Mouse (Mus musculus) forebrain, embryonic 14.5 days (tissue): ENCODE results near the gene Alg9. TPM values are rescaled to one million over a fixed set of nuclear protein-coding genes. Genes with fewer than 3 reads are reported as not detected.

Experiments
- ATAC-seq: fragments of 200-750 bp; cut with Nextera tagmentation; 2 replicates; pipeline ENCODE4 v1.8.0; 2017; ENCODE audit warnings: mild to moderate bottlenecking, moderate library complexity
- DNase-seq: peaks from one replicate; pipeline ENCODE4 v3.0.0-alpha.2; 2015; ENCODE audit warnings: low spot score
- H3K27ac ChIP-seq: fragments of 300-500 bp; sonication (generic); 2 replicates; pipeline ENCODE4 v1.5.1; 2014; ENCODE audit warnings: low read depth, mild to moderate bottlenecking, control low read depth, low read length, moderate library complexity
- H3K27me3 ChIP-seq: fragments of 300-500 bp; sonication (generic); replicated peaks from 2 replicates; pipeline ENCODE4 v1.6.1; 2014; ENCODE audit warnings: low read length, control low read depth, mixed read lengths; ENCODE audit not compliant: control insufficient read depth, insufficient read depth
- H3K36me3 ChIP-seq: fragments of 300-500 bp; sonication (generic); 2 replicates; pipeline ENCODE4 v1.6.1; 2014; ENCODE audit warnings: low read length, control low read depth; ENCODE audit not compliant: control insufficient read depth, insufficient read depth
- H3K4me1 ChIP-seq: fragments of 300-500 bp; sonication (generic); 2 replicates; pipeline ENCODE4 v1.6.1; 2014; ENCODE audit warnings: antibody characterized with exemption, low read length, control low read depth; ENCODE audit not compliant: control insufficient read depth, insufficient read depth
- H3K4me2 ChIP-seq: fragments of 300-500 bp; sonication (generic); 2 replicates; pipeline ENCODE4 v1.6.1; 2014; ENCODE audit warnings: mild to moderate bottlenecking, control low read depth, low read length
- H3K4me3 ChIP-seq: fragments of 300-500 bp; sonication (generic); 2 replicates; pipeline ENCODE4 v1.5.1; 2014; ENCODE audit warnings: low read depth, low read length, control low read depth
- H3K9ac ChIP-seq: fragments of 300-500 bp; sonication (generic); 2 replicates; pipeline ENCODE4 v1.6.1; 2014; ENCODE audit warnings: mild to moderate bottlenecking, low read length, control low read depth, moderate library complexity
- H3K9me3 ChIP-seq: fragments of 300-500 bp; sonication (generic); replicated peaks from 2 replicates; pipeline ENCODE4 v1.6.1; 2016; ENCODE audit warnings: low read length, control low read depth, mixed read lengths; ENCODE audit not compliant: control insufficient read depth
- WGBS: fragments of 180-500 bp; shearing (Covaris S2); extraction: QIAGEN DNeasy Blood & Tissue Kit; methylation state at CpG from one replicate; pipeline ENCODE4 v1.1.7; 2014; 5-methylcytosine and 5-hydroxymethylcytosine counted together
- polyA plus RNA-seq: library from polyadenylated mRNA; unstranded; fragments of >200 nt; fragmentation: Nextera tagmentation; extraction: Ambion mirVana; gene quantifications from 2 replicates; pipeline ENCODE4 v1.2.1, GENCODE M21; 2014

The Alg9 gene
- polyA plus RNA-seq, 1 experiment from 2014 or later: 49.2 TPM

DNA sequence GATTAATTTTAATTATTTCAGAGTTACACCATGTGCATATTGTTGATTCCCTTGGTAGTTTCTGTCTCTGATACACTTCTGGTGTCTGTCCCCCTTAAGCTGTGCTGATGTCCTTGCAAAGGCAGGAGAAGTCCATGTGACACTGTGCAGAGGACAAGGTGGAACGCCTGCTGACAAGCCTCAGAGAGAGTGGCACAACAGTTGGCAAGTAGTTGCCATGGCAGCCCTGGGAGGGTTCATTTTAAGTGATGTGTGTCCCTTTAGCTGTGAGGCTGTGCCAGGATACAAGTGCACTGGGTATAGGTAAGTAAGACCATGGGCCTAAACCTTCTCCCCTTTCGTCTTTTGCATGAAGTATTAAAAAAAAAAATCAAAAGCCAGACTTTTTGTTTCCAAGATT lies 4.8 kb upstream of the Alg9 start:
- no peak overlapping the region for H3K4me2 ChIP-seq
- H3K27ac ChIP-seq: no peak overlapping the region
- no peak for ATAC-seq
- H3K27me3 ChIP-seq: no peaks in the 10 kb centered on the region
- H3K4me1 ChIP-seq: peaks cover 9% of the 10 kb centered on the region; the same call in 1 of the 2 replicates
- H3K9me3 ChIP-seq: no peaks in the 10 kb centered on the region
- no peak overlapping the region for H3K4me3 ChIP-seq
- DNase-seq: no peak
- WGBS: 80% methylated on average over 2 of the region's 2 CpGs
- no peak overlapping the region for H3K9ac ChIP-seq
- peaks cover 10% of the 10 kb centered on the region; the same call in 1 of the 2 replicates for H3K36me3 ChIP-seq

DNA sequence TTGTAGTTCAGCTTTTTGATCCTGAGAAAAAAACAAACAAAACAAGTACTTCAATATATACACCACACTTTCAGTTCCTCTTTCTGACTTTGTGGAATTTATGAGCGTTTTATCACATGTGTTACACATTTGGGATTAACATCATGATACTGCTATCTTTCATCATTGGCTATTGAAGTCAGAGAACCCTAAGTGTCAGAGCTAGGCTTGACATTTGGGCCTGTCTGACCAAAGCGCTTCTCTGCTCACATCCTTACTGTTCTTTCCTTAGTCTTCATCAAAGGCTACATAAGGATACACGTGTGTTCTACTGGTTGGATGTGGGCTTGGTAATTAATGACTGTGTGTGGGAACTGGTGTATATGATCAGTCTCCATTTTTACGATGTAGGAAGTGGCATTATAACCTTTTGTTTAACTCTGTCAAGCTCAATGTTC lies 775 bp upstream of the Alg9 start:
- Histone ChIP-seq H3K9me3 (no peaks in the 10 kb centered on the region), H3K4me2 (peak overlapping the region; percentile 81), H3K4me1 (peaks cover 12% of the 10 kb centered on the region; the same call in 1 of the 2 replicates), H3K36me3 (peaks cover 13% of the 10 kb centered on the region), H3K27me3 (no peaks in the 10 kb centered on the region), H3K27ac (no peak overlapping the region), H3K9ac (peak overlapping the region; percentile 10; the same call in 1 of the 2 replicates), H3K4me3 (no peak overlapping the region)
- WGBS: 82% methylated on average over 4 of the region's 4 CpGs
- ATAC-seq (no peak), DNase-seq (no peak)

DNA sequence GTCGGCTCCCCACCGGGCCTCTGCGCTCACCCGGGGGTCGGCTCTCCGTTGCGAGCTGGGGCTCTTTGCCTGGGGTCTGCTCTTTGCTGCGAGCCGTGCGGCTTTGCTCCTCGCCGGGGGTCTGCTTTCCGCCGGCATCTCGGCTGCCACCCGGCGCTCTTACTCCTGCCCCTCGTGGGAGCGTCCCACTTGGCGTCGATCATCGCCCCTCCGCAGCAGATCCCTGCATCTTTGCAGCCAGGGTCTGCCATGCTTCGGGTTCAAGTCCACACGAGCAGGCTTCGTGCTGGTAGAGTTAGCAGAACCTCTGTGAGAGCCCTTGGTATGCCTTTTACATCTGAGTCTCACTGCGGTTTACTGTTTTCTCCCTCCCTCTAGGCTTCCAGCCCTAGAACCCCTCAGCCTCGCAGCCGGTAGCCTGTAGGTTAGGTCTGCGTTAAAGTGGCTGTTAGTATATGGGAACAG lies 875 bp downstream of the Alg9 start:
- Histone ChIP-seq H3K4me3 (peak overlapping the region; percentile 83), H3K4me2 (peak overlapping the region; percentile 81), H3K27ac (peak overlapping the region; percentile 85), H3K4me1 (peaks cover 12% of the 10 kb centered on the region; the same call in 1 of the 2 replicates), H3K9ac (peak overlapping the region; percentile 93), H3K27me3 (no peaks in the 10 kb centered on the region), H3K9me3 (no peaks in the 10 kb centered on the region), H3K36me3 (peaks cover 26% of the 10 kb centered on the region)
- peak; percentile 41 for DNase-seq
- ATAC-seq: peak; percentile 79
- under 1% methylated on average over 26 of the region's 30 CpGs for WGBS

DNA sequence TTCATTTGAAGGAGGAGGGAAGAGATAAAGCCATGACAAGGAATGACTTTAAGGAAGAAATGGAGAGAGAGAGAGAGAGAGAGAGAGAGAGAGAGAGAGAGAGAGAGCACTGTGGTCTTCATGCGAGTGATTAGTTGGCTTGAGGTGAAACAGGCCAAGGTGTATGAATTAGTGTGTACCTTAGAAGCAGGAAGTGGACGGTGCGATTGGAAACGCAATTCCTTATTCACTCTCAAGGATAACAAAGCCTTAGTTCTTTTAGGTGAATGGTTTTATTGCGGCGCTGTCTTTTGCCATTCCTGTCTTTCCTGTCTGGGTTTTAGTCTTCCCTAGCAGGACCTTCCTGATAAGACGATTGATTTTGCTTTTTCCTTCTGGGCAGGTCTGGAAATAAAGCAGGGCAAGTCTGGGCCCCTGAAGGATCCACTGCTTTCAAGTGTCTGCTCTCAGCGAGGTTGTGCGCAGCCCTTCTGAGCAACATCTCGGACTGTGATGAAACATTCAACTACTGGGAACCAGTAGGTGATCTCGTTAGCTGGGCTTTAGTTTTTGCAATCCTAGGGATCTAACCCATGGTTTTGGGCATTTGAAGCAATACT lies 1.4 kb downstream of the Alg9 start:
- Histone ChIP-seq H3K4me3 (peak overlapping the region; percentile 83), H3K4me1 (peaks cover 12% of the 10 kb centered on the region; the same call in 1 of the 2 replicates), H3K4me2 (peak overlapping the region; percentile 81), H3K9ac (peak overlapping the region; percentile 93), H3K27ac (no peak overlapping the region), H3K27me3 (no peaks in the 10 kb centered on the region), H3K9me3 (no peaks in the 10 kb centered on the region), H3K36me3 (peaks cover 30% of the 10 kb centered on the region)
- DNase-seq (no peak), ATAC-seq (no peak)
- 63% methylated on average over 11 of the region's 11 CpGs for WGBS

DNA sequence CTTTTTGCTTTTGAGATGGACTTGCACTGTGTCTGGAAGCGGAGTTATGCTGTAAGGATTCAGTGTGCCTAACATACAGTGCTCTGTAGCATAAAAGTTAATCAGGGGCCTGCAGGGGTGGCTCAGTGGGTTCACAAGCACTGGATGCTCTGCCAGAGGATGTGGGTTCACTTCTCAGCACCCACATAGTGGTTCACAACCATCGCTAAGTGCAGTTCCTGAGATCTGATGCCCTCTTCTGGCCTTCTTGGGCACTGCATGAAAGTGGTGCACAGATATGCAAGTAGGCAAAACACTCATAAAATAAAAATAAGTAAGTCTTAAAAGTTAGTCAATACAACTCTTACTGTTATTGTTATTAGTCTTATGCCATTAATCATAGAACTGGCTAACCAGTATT lies 7.3 kb downstream of the Alg9 start:
- Histone ChIP-seq H3K9me3 (no peaks in the 10 kb centered on the region), H3K4me2 (no peak overlapping the region), H3K27me3 (no peaks in the 10 kb centered on the region), H3K4me3 (no peak overlapping the region), H3K4me1 (no peaks in the 10 kb centered on the region), H3K9ac (no peak overlapping the region), H3K27ac (no peak overlapping the region), H3K36me3 (peaks cover 78% of the 10 kb centered on the region)
- peak; percentile 43 for DNase-seq
- 66% methylated on average over 2 of the region's 2 CpGs for WGBS
- ATAC-seq: no peak

DNA sequence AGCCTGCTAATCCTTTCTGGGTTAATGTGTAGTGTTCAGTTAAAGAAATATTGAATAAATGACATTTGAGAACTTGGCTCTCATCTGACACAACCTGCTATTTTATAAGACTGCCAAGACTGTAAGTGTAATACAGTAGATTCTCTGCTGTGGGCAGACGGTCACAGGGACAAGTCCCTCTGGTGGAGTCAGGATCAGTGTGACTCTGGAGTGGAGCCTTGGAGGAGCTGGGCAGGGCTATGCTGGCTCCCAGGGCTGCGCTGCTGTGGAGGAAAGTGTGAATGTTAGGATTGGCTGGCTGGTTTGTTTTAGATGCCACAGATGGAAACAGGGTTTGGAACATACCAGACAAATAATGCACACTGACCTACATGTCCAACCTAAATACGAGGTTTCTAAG lies 20.4 kb downstream of the Alg9 start:
- H3K9ac ChIP-seq: no peak overlapping the region
- no peaks in the 10 kb centered on the region for H3K4me1 ChIP-seq
- ATAC-seq (no peak), DNase-seq (no peak)
- peaks cover 64% of the 10 kb centered on the region for H3K36me3 ChIP-seq
- H3K9me3 ChIP-seq: no peaks in the 10 kb centered on the region
- no peak overlapping the region for H3K27ac ChIP-seq
- no peak overlapping the region for H3K4me3 ChIP-seq
- H3K27me3 ChIP-seq: no peaks in the 10 kb centered on the region
- WGBS: 92% methylated on average over 3 of the region's 3 CpGs
- no peak overlapping the region for H3K4me2 ChIP-seq

DNA sequence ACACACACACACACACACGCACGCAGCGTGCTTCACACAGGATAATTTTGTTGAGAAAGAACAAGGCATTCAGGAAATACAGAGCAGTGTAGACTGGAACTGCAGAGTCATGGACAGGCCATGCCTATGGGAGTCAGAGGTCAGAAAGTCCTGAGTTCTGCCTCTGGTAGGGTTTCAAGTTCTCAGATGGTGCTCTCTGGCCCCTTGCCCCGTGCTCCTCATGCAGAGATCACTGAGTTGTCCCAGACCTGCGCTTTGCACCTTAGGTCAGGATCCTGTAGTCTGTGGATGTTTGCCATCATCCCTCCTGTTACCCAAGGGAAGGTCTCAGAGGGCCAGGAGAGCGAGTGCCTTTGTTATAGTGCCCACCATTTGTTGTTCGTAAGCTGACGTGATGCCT lies 22.0 kb downstream of the Alg9 start:
- DNase-seq (no peak), ATAC-seq (no peak)
- Histone ChIP-seq H3K4me1 (no peaks in the 10 kb centered on the region), H3K27ac (no peak overlapping the region), H3K4me2 (no peak overlapping the region), H3K36me3 (peaks cover 53% of the 10 kb centered on the region), H3K9me3 (no peaks in the 10 kb centered on the region), H3K9ac (no peak overlapping the region), H3K4me3 (no peak overlapping the region), H3K27me3 (no peaks in the 10 kb centered on the region)
- WGBS: 88% methylated on average over 8 of the region's 8 CpGs

DNA sequence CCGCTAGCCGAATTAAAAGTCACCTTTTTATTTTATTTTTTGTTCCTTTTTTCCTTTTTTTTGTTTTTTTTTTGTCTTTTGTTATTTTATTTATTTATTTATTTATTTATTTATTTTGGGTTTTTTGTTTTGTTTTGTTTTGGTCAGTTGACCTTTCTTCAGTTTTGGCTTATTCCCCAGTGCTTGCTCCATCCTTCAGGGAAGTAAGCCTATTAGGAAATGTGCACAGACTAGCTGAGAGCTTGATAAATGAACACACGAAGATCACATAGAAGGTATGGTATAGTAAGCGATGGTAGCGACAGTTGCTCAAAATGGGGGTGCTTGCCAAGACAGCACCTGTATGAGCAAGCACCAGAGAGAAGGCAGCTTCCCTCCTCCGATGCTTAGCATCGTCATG lies 22.8 kb downstream of the Alg9 start:
- H3K9me3 ChIP-seq: no peaks in the 10 kb centered on the region
- H3K9ac ChIP-seq: no peak overlapping the region
- H3K4me3 ChIP-seq: no peak overlapping the region
- WGBS: 95% methylated on average over 7 of the region's 7 CpGs
- ATAC-seq: no peak
- H3K36me3 ChIP-seq: peaks cover 53% of the 10 kb centered on the region
- no peak overlapping the region for H3K4me2 ChIP-seq
- H3K27ac ChIP-seq: no peak overlapping the region
- H3K4me1 ChIP-seq: no peaks in the 10 kb centered on the region
- DNase-seq: no peak
- H3K27me3 ChIP-seq: no peaks in the 10 kb centered on the region

DNA sequence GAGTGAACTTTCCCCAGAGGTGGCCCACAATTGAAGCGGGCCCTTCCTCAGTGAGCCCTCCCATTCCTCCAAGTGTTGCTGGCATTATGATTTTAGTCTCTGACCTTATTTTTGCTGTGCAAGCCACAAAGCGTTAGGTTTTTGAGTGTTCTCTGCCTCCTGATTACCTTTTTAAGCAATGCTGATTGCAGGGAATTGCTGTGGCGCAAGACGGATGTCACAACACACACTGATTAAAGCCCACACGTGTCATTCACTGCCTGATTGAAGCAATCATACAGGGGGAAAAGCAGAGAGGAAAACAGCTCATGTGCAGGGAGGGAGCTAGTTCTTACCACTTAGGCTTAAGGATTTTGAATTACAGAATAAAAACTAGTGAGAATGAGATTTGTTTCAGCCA lies 23.5 kb downstream of the Alg9 start:
- 69% methylated on average over 5 of the region's 5 CpGs for WGBS
- Histone ChIP-seq H3K9ac (no peak overlapping the region), H3K27ac (no peak overlapping the region), H3K36me3 (peaks cover 55% of the 10 kb centered on the region), H3K9me3 (no peaks in the 10 kb centered on the region), H3K4me1 (no peaks in the 10 kb centered on the region), H3K4me2 (no peak overlapping the region), H3K27me3 (no peaks in the 10 kb centered on the region), H3K4me3 (no peak overlapping the region)
- no peak for ATAC-seq
- peak; percentile 16 for DNase-seq
